ENCODE assay signal across 8 mouse cellular contexts in the genomic region with DNA sequence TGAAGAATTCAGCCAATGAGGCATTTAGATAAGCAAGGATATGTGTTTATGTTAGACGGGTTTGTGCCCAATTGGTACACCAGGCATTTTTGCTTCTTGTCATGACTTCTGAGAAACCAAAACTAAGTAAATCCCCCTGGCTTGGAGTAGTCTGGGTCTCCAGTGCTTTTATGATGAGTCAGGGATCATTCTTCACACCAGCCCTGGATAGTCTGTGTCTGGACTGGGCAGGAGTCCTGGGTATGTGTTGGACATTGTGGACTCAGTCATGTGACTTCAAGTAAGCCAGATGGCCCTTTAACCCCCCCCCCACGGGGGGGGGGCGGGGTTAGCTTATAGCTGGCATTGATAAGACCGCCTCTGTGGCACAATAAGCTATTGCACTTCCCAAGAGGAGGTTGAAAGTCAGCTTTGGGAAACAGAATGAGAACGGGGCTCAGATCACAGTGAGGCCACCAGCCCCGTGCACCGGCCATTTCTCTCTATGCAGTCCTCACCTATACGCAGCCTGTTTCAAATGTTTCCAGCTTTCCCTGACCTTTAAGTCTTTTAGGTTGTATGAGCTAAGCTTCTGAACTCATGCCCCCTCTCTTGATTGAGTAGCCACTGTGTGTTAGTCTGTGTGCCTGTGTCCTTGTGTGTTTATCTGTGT.
DNase-seq lines count a peak whose midpoint lies in the region; ATAC-seq and TF ChIP-seq lines count a peak whose summit lies in the region.
"Not testable (repeated sequence)": the region's sequence is repeated elsewhere in the genome, so short reads cannot be mapped to it uniquely, and the experiment has no call there.

No protein-coding gene starts in this region.

- peak; percentile 3 for DNase-seq in 3T3-L1 (ENCODE audit: low read depth, low spot score)
- peak; percentile 3 for DNase-seq in forebrain, embryonic 14.5 days (ENCODE audit: low spot score)
- not testable (repeated sequence) for DNase-seq in hindbrain, embryonic 11.5 days (ENCODE audit: low spot score)
- peak; percentile 0 for DNase-seq in lung, embryonic 14.5 days
- peak; percentile 25 for DNase-seq in stomach, postnatal 0 days (ENCODE audit: low spot score)

- H3K4me3 ChIP-seq in forebrain, embryonic 14.5 days (ENCODE audit: low read depth, low read length); hindbrain, embryonic 11.5 days (ENCODE audit: low read depth, low read length); intestine, embryonic 15.5 days (replicated peaks); limb, embryonic 12.5 days (replicated peaks); lung, embryonic 14.5 days (ENCODE audit: low read depth, low read length); midbrain, embryonic 16.5 days (ENCODE audit: low read depth, low read length); stomach, postnatal 0 days (ENCODE audit: low read depth, low read length): not testable (repeated sequence)

- H3K36me3 ChIP-seq in forebrain, embryonic 14.5 days (ENCODE audit: control insufficient read depth, insufficient read depth, low read length); hindbrain, embryonic 11.5 days (ENCODE audit: control insufficient read depth, insufficient read depth, low read length); intestine, embryonic 15.5 days; limb, embryonic 12.5 days; lung, embryonic 14.5 days (ENCODE audit: insufficient read depth); midbrain, embryonic 16.5 days (ENCODE audit: control insufficient read depth, insufficient read depth, low read length); stomach, postnatal 0 days (ENCODE audit: control insufficient read depth, insufficient read depth, low read length): not testable (repeated sequence)

- not testable (repeated sequence) for H3K27me3 ChIP-seq in forebrain, embryonic 14.5 days (replicated peaks; ENCODE audit: control insufficient read depth, insufficient read depth, low read length); hindbrain, embryonic 11.5 days (ENCODE audit: control insufficient read depth, insufficient read depth, low read length); intestine, embryonic 15.5 days (replicated peaks); limb, embryonic 12.5 days; lung, embryonic 14.5 days (ENCODE audit: insufficient read depth, low read length); midbrain, embryonic 16.5 days (ENCODE audit: control insufficient read depth, insufficient read depth, low read depth, low read length); stomach, postnatal 0 days (ENCODE audit: control insufficient read depth, insufficient read depth, low read length)

- not testable (repeated sequence) for H3K27ac ChIP-seq in forebrain, embryonic 14.5 days (ENCODE audit: low read depth, low read length); hindbrain, embryonic 11.5 days (ENCODE audit: low read depth, low read length); intestine, embryonic 15.5 days; limb, embryonic 12.5 days; lung, embryonic 14.5 days (ENCODE audit: low read depth); midbrain, embryonic 16.5 days (ENCODE audit: low read length); stomach, postnatal 0 days (replicated peaks)

- not testable (repeated sequence) for TF ChIP-seq CTCF in lung, embryonic 14.5 days (IDR thresholded peaks at IDR 0.05; ENCODE audit: low read depth); stomach, postnatal 0 days (IDR thresholded peaks at IDR 0.05; ENCODE audit: low read depth)

- H3K9ac ChIP-seq in forebrain, embryonic 14.5 days (ENCODE audit: low read length); hindbrain, embryonic 11.5 days (ENCODE audit: low read depth, low read length); intestine, embryonic 15.5 days; limb, embryonic 12.5 days (replicated peaks); lung, embryonic 14.5 days; midbrain, embryonic 16.5 days (ENCODE audit: low read depth, low read length); stomach, postnatal 0 days (ENCODE audit: low read length): not testable (repeated sequence)

- H3K9me3 ChIP-seq in forebrain, embryonic 14.5 days (replicated peaks; ENCODE audit: control insufficient read depth, low read length); hindbrain, embryonic 11.5 days (ENCODE audit: control insufficient read depth, low read length); intestine, embryonic 15.5 days; lung, embryonic 14.5 days (ENCODE audit: low read depth, low read length); midbrain, embryonic 16.5 days (replicated peaks; ENCODE audit: control insufficient read depth, low read length, poor library complexity, severe bottlenecking); stomach, postnatal 0 days (ENCODE audit: control insufficient read depth, low read length): not testable (repeated sequence)
- peaks cover 18% of the 10 kb centered on the region for H3K9me3 ChIP-seq in limb, embryonic 12.5 days

- not testable (repeated sequence) for TF ChIP-seq EP300 in stomach, postnatal 0 days (optimal IDR thresholded peaks at IDR 0.05)

- not testable (repeated sequence) for H3K4me2 ChIP-seq in forebrain, embryonic 14.5 days (ENCODE audit: low read length); hindbrain, embryonic 11.5 days (replicated peaks; ENCODE audit: low read depth, low read length); intestine, embryonic 15.5 days (replicated peaks); limb, embryonic 12.5 days; lung, embryonic 14.5 days; midbrain, embryonic 16.5 days (ENCODE audit: low read length); stomach, postnatal 0 days (replicated peaks; ENCODE audit: low read depth)

- WGBS in forebrain, embryonic 14.5 days = 65% methylated on average over 8 of the region's 8 CpGs
- WGBS in hindbrain, embryonic 11.5 days = 73% methylated on average over 8 of the region's 8 CpGs
- 65% methylated on average over 8 of the region's 8 CpGs for WGBS in intestine, embryonic 15.5 days
- 67% methylated on average over 8 of the region's 8 CpGs for WGBS in limb, embryonic 12.5 days
- 66% methylated on average over 8 of the region's 8 CpGs for WGBS in lung, embryonic 14.5 days
- WGBS in midbrain, embryonic 16.5 days = 66% methylated on average over 8 of the region's 8 CpGs
- 66% methylated on average over 8 of the region's 8 CpGs for WGBS in stomach, postnatal 0 days

- ATAC-seq in forebrain, embryonic 14.5 days = not testable (repeated sequence)
- ATAC-seq in hindbrain, embryonic 11.5 days (ENCODE audit: low FRiP score) = peak; percentile 44
- ATAC-seq in intestine, embryonic 15.5 days = peak; percentile 48; the same call in 1 of the 2 replicates
- 0 out of 2 replicates have a peak, but pooled peaks have one; percentile 23 for ATAC-seq in limb, embryonic 12.5 days (ENCODE audit: insufficient number of reproducible peaks, insufficient read depth, low FRiP score, low TSS enrichment, low read depth)
- ATAC-seq in lung, embryonic 14.5 days (ENCODE audit: insufficient read depth) = 0 out of 2 replicates have a peak, but pooled peaks have one; percentile 31
- ATAC-seq in midbrain, embryonic 16.5 days = peak; percentile 21; the same call in 1 of the 2 replicates
- ATAC-seq in stomach, postnatal 0 days (ENCODE audit: low FRiP score, low TSS enrichment) = peak; percentile 43

- H3K4me1 ChIP-seq in forebrain, embryonic 14.5 days (ENCODE audit: control insufficient read depth, insufficient read depth, low read length); hindbrain, embryonic 11.5 days (replicated peaks; ENCODE audit: control insufficient read depth, insufficient read depth, low read length); intestine, embryonic 15.5 days (replicated peaks); limb, embryonic 12.5 days (replicated peaks); lung, embryonic 14.5 days (ENCODE audit: insufficient read depth); midbrain, embryonic 16.5 days (ENCODE audit: control insufficient read depth, insufficient read depth, low read length); stomach, postnatal 0 days (replicated peaks; ENCODE audit: control insufficient read depth, insufficient read depth): not testable (repeated sequence)
